Mouse (Mus musculus) layer of hippocampus, postnatal 10 days (tissue): ENCODE data around the gene 1110032F04Rik. TPM values are rescaled to one million over a fixed set of nuclear protein-coding genes. Genes with fewer than 3 reads are reported as not detected.

Source experiments
- DNase-seq, 2 experiments: peaks; one replicate each; pipeline ENCODE4 v3.0.0; 2021; ENCODE audit warnings: low spot score in 2 of 2
- total RNA-seq, 2 experiments: library from RNA; stranded (reverse); gene quantifications; 2 replicates each; pipeline ENCODE4 v1.2.3; 2021

The 1110032F04Rik gene
- total RNA-seq, 2 experiments from 2014 or later = 9.1 to 9.4 TPM

- no peak for DNase-seq
These were observed 35.8 kb downstream of the 1110032F04Rik start for GRCm38 (mm10) chr3:68904902-68905778.

- DNase-seq = no peak
These were observed 38.1 kb downstream of the 1110032F04Rik start for GRCm38 (mm10) chr3:68907509-68907908.

Other genes with a start within 250 kb of the 1110032F04Rik start
- gene Il12a, start 178.9 kb upstream of the 1110032F04Rik start, total RNA-seq = under 1 TPM in 1 of 2 experiments, not detected in 1; 0.62 TPM
- gene Ift80, start 135.0 kb downstream of the 1110032F04Rik start, total RNA-seq = 10 to 100 TPM; 13.4 to 22.5 TPM
- 10 to 100 TPM; 14.7 to 15.5 TPM for gene Smc4, start 135.2 kb downstream of the 1110032F04Rik start, total RNA-seq
- 1 to 10 TPM; 8.6 to 8.7 TPM for gene Trim59, start 175.2 kb downstream of the 1110032F04Rik start, total RNA-seq